Mouse (Mus musculus) lung, embryonic 15.5 days (tissue): ENCODE data around the gene Wars2. TPM values are rescaled to one million over a fixed set of nuclear protein-coding genes. Genes with fewer than 3 reads are reported as not detected.

Source experiments
- microRNA-seq: library from miRNA; unstranded; fragments of <30 nt; microRNA quantifications from one replicate; pipeline ENCODE4, GENCODE M21; 2016
- polyA plus RNA-seq: library from polyadenylated mRNA; unstranded; fragments of >200 nt; fragmentation: Nextera tagmentation; extraction: Ambion mirVana; gene quantifications from 2 replicates; pipeline ENCODE4 v1.2.1, GENCODE M21; 2015

Gene Wars2
- polyA plus RNA-seq, 1 experiment from 2014 or later: 8.0 TPM

Small RNAs within 50 kb of the gene (microRNA-seq; reads per million reads assigned to microRNA genes)
- gene Mir6481: not detected

Other genes starting within 250 kb of the Wars2 start
- gene Hao2, start 247.8 kb upstream of the Wars2 start, polyA plus RNA-seq: 0.11 and 0.15 TPM in 2 replicates
- 0.04 TPM in 1 of 2 replicates, not detected in the other for gene Tbx15, start 99.3 kb downstream of the Wars2 start, polyA plus RNA-seq